Mouse (Mus musculus): ENCODE results near the gene Ndfip2. TPM values are rescaled to one million over a fixed set of nuclear protein-coding genes. Genes with fewer than 3 reads are reported as not detected.

Gene Ndfip2
- total RNA-seq (2017): 30.3 and 32.8 TPM in 2 replicates

DNA sequence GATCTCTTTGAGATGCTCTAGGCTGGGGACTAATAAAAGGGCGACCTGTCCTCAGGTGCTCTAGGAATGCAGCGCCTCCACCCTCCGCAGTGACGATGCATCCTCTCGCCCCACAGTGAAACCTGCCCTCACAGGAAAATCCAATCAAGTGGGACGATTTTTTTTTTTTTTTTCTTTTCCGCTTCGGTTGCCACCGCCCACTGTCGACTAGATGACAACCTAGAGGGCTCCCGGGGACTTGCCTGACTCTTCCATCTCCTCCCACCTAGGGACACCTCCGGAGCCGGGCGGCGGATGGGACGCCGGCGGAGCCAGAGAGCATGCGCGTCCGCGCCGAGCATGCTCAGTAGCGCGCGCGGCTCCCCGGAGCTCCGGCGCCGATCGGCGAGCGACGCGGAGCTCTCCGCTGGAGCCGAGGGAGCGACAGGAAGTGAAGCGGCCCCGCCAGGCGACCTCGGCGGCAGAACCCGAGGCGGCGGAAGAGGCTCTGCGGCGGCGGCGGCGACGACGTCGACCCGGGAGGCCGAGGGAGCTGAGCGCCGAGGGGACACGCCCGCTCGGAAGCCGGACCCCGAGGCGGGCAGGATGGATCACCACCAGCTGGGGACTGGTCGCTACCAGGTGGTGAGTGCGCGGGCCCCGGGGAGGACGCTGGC is at the start of gene Ndfip2:
Gene Ndfip2, plus strand, starts transcription at position 195 of the 656 bp plus-strand sequence.
- ATAC-seq (ENCODE audit: extremely low read depth, insufficient number of reproducible peaks, low FRiP score, poor library complexity, severe bottlenecking): peak; percentile 86

DNA sequence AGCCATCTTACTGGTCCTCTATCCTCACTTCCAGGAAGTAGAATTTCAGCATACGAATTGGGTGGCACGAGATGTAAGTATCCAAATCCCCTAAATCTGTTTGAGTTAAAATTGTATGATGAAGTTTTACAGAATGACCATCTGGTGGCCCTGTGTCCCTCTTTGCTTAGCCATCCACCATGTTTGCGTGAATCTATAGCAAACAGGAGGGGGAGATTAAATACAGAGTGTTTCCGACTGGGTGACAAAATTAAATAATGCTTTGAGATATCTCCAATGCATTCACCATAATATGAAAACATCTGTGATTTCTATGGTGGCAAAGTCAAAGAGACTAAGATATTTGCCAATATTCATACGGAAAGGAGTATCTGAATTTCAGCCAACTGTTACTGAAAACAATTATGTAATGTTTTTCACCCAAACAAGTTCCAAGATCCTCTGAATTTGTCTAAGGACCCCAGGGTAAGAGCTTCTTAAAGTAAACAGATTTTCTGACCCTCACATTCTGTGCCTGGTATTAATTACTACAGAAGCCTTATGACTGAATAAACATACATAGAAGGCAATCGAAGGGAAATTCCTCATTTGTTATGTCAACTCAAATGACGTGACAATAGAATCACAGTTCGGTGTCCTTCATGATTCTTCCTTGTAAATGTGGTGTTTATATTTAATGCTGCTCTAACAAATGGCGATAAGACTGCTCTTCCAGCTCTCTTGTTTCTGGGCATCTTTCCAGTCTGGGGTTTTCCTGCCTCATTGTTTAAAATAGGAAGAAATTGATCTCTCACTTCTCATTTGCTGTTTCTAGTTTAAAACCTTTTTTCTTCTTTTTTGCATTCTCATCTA is 38.6 kb upstream of the Ndfip2 start:
- ATAC-seq (ENCODE audit: extremely low read depth, insufficient number of reproducible peaks, low FRiP score, poor library complexity, severe bottlenecking): no peak

GRCm38 (mm10) chr14:105222240-105222639 is 36.1 kb upstream of the Ndfip2 start:
- ATAC-seq (ENCODE audit: extremely low read depth, insufficient number of reproducible peaks, low FRiP score, poor library complexity, severe bottlenecking): no peak

- no peak for ATAC-seq (ENCODE audit: extremely low read depth, insufficient number of reproducible peaks, low FRiP score, poor library complexity, severe bottlenecking)
Measured at GRCm38 (mm10) chr14:105225790-105226189, 32.6 kb upstream of the Ndfip2 start.

GRCm38 (mm10) chr14:105232421-105232820 is 26.0 kb upstream of the Ndfip2 start:
- ATAC-seq (ENCODE audit: extremely low read depth, insufficient number of reproducible peaks, low FRiP score, poor library complexity, severe bottlenecking): peak; percentile 55; the same call in 1 of the 2 replicates

DNA sequence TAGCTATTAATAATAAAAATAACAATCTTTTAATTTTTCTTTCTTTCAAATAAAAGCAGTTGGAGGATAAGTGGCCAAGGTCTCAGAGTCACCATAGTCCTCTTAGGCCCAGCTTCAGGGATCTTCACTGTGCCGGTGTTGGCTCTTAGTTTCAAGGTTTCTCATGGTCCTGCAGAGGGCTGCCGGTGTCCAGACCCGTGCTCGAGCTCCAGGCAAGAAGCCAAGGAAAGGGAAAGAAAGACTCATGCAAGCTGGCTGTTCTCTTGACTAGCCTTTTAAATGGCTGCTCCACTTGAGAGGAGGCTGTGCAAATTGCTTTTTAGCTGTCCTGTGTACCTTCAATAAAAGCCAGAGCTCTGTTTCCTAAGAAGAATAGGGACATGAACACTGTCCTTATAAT is 21.8 kb upstream of the Ndfip2 start:
- no peak for ATAC-seq (ENCODE audit: extremely low read depth, insufficient number of reproducible peaks, low FRiP score, poor library complexity, severe bottlenecking)

GRCm38 (mm10) chr14:105237736-105238135 is 20.6 kb upstream of the Ndfip2 start:
- no peak for ATAC-seq (ENCODE audit: extremely low read depth, insufficient number of reproducible peaks, low FRiP score, poor library complexity, severe bottlenecking)

DNA sequence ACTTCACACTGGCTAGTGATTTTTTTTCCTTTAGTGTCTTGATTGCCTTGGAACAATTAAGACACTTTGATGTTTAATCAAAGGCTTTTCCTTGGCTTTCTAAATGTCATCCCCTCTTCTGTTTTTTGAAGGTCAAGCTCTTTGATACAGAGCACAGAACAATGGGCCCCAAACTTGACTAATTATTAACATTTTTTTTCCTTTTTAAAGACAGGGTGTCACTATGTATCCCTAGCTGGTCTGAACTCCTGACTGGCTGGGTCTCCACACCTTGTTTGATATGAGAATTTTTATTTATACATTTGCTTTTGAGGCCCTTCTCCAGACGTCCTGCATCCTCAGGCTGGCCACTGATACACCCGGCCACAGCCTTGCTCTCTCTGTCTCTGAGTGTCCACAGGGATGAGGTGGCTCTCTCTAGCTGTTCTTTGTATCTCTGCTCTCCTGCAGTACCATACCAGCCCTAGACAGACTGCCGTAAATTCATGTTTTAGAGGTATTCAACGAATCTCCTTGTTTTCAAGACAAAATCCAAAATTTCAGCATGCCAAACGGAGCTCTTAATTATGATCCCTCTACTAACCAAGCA is 19.8 kb upstream of the Ndfip2 start:
- no peak for ATAC-seq (ENCODE audit: extremely low read depth, insufficient number of reproducible peaks, low FRiP score, poor library complexity, severe bottlenecking)

- no peak for ATAC-seq (ENCODE audit: extremely low read depth, insufficient number of reproducible peaks, low FRiP score, poor library complexity, severe bottlenecking)
Measured at GRCm38 (mm10) chr14:105240120-105240519, 18.3 kb upstream of the Ndfip2 start.

- no peak for ATAC-seq (ENCODE audit: extremely low read depth, insufficient number of reproducible peaks, low FRiP score, poor library complexity, severe bottlenecking)
Measured at GRCm38 (mm10) chr14:105243805-105244443, 14.4 kb upstream of the Ndfip2 start.

- no peak for ATAC-seq (ENCODE audit: extremely low read depth, insufficient number of reproducible peaks, low FRiP score, poor library complexity, severe bottlenecking)
Measured at GRCm38 (mm10) chr14:105251038-105251437, 7.3 kb upstream of the Ndfip2 start.

DNA sequence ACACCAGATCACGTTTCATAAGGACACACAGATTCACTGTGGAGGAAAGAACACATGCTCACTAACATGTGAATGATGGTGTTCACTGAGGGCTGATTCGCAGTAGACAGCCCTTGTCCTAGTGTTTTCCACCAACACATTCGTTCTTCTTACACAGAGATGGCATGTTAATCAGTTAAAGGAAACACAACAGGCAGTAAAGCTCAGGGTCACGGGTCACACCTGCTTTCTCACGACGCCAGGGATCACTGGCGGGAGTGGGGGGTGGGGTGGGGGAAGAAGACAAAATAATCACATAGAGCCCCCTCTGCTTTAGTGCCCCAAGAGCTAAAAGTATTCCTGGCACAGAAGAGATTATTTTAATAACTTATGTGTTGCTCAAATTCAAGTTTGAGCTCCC is 5.1 kb upstream of the Ndfip2 start:
- ATAC-seq (ENCODE audit: extremely low read depth, insufficient number of reproducible peaks, low FRiP score, poor library complexity, severe bottlenecking): no peak

- no peak for ATAC-seq (ENCODE audit: extremely low read depth, insufficient number of reproducible peaks, low FRiP score, poor library complexity, severe bottlenecking)
Measured at GRCm38 (mm10) chr14:105254401-105254800, 4.0 kb upstream of the Ndfip2 start.

DNA sequence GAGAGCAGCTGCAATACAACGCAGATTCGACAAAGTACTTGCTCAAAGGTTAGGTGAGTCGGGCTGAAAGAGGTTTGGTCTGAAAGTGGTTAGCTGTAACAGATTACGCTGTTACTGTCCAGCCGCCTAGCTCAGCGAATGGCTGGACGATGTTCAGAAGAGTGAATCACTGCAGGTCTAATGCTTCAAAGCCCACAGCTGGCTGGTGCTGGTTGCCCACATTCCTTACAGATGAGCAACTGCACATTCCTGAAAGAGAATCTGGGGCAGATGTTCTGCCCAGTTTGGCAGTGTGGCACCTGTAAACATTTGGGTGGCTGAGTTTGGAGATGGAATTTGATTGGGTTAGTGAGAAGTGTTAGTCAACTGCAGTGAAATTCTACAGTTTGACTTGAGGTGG is 2.8 kb upstream of the Ndfip2 start:
- ATAC-seq (ENCODE audit: extremely low read depth, insufficient number of reproducible peaks, low FRiP score, poor library complexity, severe bottlenecking): no peak

GRCm38 (mm10) chr14:105259035-105259880 is 885 bp downstream of the Ndfip2 start:
- peak; percentile 62; the same call in 1 of the 2 replicates for ATAC-seq (ENCODE audit: extremely low read depth, insufficient number of reproducible peaks, low FRiP score, poor library complexity, severe bottlenecking)

- no peak for ATAC-seq (ENCODE audit: extremely low read depth, insufficient number of reproducible peaks, low FRiP score, poor library complexity, severe bottlenecking)
Measured at GRCm38 (mm10) chr14:105262923-105263322, 4.5 kb downstream of the Ndfip2 start.

DNA sequence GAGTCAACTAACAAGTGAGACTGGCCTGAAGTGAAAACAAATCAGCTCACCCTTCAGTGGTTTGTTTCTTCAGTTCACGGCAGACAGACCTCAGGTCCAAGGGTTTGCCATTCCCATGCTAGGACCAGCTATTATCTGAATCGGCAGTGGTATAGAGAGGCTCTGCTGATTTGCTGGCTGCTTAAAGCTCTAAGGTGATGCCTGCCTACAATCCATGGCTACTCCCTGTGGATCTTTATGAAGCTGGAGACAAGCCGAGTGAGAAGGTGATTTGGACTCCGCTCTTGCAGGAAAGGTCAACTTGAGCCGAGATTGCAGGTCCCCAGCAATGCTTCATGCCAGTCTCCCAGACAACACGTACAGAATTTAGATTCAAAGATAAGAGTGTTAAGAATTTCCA is 8.7 kb downstream of the Ndfip2 start:
- no peak for ATAC-seq (ENCODE audit: extremely low read depth, insufficient number of reproducible peaks, low FRiP score, poor library complexity, severe bottlenecking)

DNA sequence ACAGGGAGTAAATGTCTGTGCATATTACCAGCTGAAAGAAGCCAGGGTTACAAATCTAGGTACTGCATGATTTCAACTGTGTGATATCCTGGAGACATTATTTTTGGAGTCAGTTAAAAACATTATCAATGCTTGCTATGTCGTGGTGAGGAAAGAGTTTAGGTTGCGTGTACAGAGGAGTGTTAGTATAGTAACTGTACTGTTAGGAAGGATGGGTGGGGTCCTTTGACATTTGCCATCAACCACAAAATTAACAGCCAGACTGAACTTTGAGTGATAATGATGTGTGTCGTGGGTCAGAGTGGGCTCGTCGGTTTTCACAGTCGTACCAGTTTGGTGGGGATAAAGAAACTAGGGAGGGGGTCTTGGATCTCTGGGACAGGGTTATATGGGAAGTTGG is 13.7 kb downstream of the Ndfip2 start:
- ATAC-seq (ENCODE audit: extremely low read depth, insufficient number of reproducible peaks, low FRiP score, poor library complexity, severe bottlenecking): no peak

DNA sequence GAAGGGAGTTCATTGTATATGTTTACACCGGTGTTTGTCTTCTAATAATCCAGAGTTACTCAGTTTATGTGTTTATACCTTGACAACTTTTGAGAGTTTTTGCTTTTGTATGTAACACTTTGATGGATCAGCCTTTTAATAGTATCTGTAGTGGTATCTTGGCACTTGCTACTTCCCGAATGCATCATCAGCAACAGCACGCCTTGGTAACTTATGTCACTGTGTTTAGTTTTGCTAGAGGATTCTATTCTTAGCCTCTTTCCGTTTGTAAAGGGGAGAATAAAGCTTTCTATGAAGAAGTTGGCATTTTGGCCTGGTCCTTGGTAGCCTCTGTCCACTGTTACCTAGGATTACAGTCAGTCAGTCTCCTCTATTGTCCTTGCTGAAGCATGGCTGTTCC is 14.2 kb downstream of the Ndfip2 start:
- ATAC-seq (ENCODE audit: extremely low read depth, insufficient number of reproducible peaks, low FRiP score, poor library complexity, severe bottlenecking): no peak
